Mouse (Mus musculus) small intestine, adult 2 months (tissue): ENCODE measurements around the gene Tmem51.

Experiments
- CTCF ChIP-seq: fragments of 200-500 bp; IDR thresholded peaks from 2 replicates; pipeline ENCODE4 v1.5.1; 2012; ENCODE audit warnings: low read depth, mild to moderate bottlenecking, control low read depth, inconsistent platforms, low read length, moderate library complexity, mixed read lengths; ENCODE audit not compliant: insufficient replicate concordance, insufficient read length; ENCODE audit errors: extremely low read depth
- POLR2A ChIP-seq: fragments of 200-500 bp; IDR thresholded peaks from 2 replicates; pipeline ENCODE4 v1.6.1; 2012; ENCODE audit warnings: low read depth, mild to moderate bottlenecking, control low read depth, inconsistent platforms, low read length, moderate library complexity

DNA sequence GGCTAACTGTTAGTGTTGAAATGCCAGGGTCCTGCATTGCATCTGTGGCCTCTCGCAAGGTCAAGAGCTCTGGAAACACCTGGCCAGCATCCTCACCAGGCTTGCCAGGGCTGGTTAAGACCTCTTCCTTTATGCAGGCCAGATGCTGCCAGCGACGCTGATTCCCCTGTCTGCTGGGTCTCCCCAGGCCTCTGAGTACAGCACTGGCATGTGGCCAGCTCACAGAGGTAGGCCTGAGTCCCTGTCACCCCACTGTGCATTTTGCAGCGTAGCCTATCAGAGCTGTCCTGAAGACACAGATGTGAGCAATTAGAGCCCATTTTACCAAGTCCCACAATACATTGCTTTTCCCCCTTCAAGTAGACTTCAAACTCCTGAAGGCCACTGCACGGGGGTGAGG, 46.1 kb upstream of the Tmem51 start:
- TF ChIP-seq POLR2A (no peak), CTCF (no peak)
